Mouse (Mus musculus) brain, embryonic 18.5 days (tissue): Measurements from ENCODE around the gene Atp5g2.
"Not testable (repeated sequence)": the region's sequence is repeated elsewhere in the genome, so short reads cannot be mapped to it uniquely, and the experiment has no call there.

Experiments used
- DNase-seq: peaks from one replicate; pipeline ENCODE4 v3.0.0-alpha.2; 2012; ENCODE audit warnings: low read depth, low spot score

The Atp5g2 gene

DNA sequence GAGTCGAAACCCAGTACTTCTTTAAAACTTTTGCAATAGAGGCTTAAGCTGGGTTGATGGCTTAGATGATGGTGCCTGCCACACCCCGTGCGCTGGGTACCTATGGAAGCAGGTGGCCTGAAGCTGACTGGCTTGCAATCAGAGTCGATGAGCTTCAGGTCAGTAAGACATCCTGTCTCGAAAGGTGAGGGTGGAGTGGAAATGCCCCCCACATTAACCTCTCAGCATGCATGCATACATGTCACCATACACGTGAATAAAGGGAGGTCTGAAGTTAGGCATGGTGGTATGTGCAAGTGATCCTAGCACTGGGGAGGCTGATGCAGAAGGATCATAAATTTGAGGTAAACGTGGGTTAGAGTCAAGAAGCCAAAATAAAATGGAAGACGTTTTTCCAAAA is 2.6 kb downstream of the Atp5g2 start:
- DNase-seq, result no peak

GRCm38 (mm10) chr15:102665494-102665893 is 6.7 kb downstream of the Atp5g2 start:
- no peak for DNase-seq

GRCm38 (mm10) chr15:102663825-102664224 is 8.3 kb downstream of the Atp5g2 start:
- DNase-seq, result no peak

DNA sequence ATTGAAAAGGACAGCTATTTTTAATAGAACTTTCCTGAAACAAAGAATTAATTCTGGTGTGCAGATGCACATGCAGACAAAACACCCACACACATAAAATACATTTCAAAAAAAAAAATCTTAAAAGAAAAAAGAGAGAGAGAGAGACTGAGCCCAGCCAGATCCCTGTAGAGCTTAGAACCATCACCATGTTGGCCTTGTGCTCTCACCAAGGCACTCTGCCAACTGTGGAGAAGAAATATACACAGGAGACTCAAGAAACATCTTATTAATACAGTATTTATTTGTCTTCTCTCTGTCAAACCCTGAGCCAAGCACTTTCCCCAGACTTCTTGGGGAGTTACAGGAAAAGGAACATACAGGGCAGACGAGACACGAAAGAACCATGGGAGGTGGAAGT is 9.6 kb downstream of the Atp5g2 start:
- DNase-seq, result not testable (repeated sequence)

GRCm38 (mm10) chr15:102657926-102658381 is 14.2 kb downstream of the Atp5g2 start:
- DNase-seq, result no peak

GRCm38 (mm10) chr15:102656658-102657057 is 15.5 kb downstream of the Atp5g2 start:
- DNase-seq, result no peak

- not testable (repeated sequence) for DNase-seq
These were observed 20.1 kb downstream of the Atp5g2 start for GRCm38 (mm10) chr15:102651928-102652660.

DNA sequence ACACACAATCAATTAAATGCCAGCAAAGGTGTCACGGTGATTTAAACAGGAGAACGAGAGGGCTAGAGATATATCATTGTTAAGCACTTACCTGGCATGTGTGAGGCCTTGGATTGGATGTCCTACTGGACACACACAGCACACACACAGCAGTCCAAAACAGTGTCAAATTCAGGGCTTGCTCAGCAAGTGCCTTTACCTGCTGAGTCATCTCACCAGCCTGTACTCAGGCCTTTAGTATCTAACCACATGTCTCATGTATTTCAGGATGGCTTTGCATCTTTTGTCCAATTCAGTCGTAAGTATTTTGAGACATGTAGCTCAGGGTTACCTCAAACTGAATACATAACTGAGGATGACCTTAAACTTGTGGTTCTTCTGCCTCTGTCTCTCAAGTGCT is 21.0 kb downstream of the Atp5g2 start:
- no peak for DNase-seq

DNA sequence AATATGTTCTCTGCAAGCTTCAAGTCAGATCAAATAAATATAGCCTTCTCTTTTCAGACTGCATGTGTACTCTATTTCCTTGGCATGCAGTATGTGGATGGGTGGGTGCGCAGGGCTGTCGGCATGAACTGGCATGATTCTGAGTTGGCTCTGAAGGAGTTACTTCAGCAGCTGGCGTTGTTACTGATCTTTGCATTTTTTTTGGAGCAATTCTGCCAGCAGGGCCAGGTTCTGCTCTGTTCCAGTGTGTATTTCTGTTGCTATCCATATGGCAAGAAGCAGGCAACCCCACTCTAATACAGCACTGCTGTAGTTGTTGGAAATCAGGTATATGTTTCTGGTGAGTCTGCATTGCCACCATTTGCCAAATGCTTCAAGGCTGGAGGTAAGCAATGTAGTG is 36.3 kb downstream of the Atp5g2 start:
- DNase-seq, result peak; percentile 61

DNA sequence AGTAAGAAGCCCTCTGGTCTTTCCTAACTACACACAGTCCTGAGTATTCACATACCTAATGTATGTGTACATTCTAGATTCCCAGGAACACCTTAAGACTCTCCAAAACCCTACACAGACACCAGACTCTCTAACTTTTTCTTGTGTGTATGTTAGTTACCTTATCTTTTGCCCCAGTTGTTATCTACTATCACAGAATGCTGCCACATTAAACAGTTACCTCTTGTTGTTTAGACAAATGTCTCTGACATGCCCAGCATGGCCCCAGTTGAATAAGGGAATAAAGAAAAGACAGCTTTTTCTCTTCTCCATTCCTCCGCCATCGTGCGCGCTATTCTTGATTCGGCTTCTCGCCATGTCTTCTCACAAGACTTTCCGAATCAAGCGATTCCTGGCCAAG is 37.5 kb downstream of the Atp5g2 start:
- no peak for DNase-seq

GRCm38 (mm10) chr15:102625687-102626055 is 46.5 kb downstream of the Atp5g2 start:
- no peak for DNase-seq

- DNase-seq, result peak; percentile 95
These were observed 47.0 kb downstream of the Atp5g2 start, which contains the start of the genes Gm28047 and Atf7 for GRCm38 (mm10) chr15:102624970-102625686. Gene Gm28047 (minus strand): TSS chr15:102625067. Gene Atf7 (minus strand): TSS chr15:102625464.

DNA sequence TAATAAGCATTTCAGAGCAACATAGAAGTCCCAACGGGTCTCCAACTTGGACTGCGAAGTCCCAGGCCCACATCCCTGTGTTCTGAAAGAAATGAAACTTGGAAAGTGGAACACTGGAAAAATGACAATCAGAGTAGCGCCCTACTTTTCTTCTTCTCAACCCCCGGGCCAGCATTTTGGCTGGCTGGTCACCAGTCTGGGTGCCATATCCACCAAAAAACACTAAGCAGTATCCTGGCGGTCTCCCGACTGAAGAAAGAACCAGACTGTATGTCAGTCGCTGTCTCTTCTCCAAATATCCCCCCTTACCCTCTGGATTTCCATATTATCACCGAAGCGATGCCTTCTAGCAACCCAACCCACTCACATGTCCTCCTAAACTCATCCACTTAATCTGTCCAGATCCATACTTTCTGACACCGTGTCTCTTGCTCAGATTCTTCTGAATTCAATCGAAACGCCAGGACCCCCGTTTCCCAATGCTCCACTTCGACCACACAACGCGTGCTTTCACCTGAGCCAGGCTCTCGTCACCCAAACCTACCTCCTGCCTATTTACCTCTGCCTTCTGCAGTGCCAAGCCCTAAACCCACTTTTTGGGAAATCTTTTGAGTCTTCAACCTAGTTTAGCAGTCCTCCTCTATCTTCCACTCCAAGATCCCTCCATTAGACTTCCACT is 47.7 kb downstream of the Atp5g2 start:
- no peak for DNase-seq

- DNase-seq, result no peak
These were observed 49.0 kb downstream of the Atp5g2 start for GRCm38 (mm10) chr15:102623121-102623520.

DNA sequence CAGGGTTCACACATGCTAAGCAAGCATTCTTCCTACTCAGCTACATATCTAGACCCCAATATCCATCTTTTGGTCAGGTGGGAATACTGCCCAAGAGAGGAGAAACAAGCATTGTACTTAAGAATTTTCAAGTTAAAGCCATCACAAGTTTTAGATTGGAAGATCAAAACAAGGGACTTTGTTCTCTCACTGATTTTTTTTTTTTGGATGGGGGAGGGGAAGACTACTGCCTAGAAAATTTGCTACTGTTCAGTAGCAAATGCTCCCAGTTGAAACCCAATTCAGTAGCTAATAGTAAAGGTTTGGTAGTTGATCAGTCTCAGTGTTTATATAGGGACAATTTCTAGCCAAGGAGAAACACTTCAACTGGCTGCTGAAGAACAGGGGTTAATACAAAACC is 49.6 kb downstream of the Atp5g2 start:
- no peak for DNase-seq

GRCm38 (mm10) chr15:102620765-102621164 is 51.4 kb downstream of the Atp5g2 start:
- no peak for DNase-seq

DNA sequence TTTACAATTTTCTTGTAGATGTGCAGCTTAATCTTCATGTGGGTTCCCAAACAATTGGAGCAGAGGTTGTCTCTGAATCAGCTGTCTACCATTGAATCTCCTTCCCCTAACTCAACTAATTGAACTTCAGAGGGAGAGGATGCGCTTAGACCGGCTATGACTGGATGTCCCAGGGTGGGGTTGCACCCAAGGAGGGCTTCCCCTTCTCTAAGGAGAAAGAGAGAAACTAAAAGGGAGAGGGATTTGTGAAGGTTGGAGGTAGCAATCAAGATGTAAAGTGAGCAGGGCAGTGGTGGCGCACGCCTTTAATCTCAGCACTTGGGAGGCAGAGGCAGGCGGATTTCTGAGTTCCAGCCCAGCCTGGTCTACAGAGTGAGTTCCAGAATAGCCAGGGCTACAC is 52.7 kb downstream of the Atp5g2 start:
- DNase-seq, result no peak

DNA sequence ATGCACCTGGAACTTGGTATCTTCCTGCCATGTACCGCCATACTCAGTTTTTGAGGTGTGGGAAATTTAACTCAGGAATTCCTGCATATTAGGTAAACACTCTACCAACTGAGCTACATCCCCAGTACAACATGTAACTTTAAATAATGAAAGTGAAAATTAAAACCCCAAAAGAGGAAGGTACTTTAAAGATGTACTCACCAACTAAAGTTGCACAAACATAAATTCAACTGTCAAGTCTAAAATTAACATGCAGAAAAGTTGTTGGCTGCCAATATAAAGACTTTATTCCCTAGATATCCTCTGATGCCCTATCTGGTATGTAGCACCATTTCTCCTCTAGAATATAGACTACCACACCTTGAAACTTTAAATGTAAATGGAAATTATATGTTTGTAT is 54.5 kb downstream of the Atp5g2 start:
- DNase-seq, result no peak

GRCm38 (mm10) chr15:102616174-102616573 is 56.0 kb downstream of the Atp5g2 start:
- no peak for DNase-seq

DNA sequence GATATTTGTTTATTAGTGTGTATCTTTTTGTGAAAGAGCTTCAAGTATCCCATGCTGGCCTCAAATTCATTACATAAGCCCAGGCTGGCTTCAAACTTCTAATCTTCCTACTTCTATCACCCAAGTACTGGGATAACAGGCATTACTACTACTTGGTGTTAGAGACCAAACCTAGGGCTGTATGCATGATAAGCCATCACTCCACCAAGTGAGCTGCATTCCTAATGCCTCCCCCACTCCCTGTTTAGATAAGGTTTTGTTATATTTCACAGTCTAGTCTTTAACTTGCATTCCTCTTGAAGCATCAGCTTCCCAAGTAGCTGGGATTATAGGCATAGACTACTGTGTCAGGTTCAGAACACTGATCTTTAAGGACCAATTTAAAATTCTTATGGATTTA is 57.9 kb downstream of the Atp5g2 start:
- no peak for DNase-seq

GRCm38 (mm10) chr15:102612966-102613365 is 59.2 kb downstream of the Atp5g2 start:
- no peak for DNase-seq
